11 mouse cellular contexts compared by ENCODE assay signal in the genomic region with DNA sequence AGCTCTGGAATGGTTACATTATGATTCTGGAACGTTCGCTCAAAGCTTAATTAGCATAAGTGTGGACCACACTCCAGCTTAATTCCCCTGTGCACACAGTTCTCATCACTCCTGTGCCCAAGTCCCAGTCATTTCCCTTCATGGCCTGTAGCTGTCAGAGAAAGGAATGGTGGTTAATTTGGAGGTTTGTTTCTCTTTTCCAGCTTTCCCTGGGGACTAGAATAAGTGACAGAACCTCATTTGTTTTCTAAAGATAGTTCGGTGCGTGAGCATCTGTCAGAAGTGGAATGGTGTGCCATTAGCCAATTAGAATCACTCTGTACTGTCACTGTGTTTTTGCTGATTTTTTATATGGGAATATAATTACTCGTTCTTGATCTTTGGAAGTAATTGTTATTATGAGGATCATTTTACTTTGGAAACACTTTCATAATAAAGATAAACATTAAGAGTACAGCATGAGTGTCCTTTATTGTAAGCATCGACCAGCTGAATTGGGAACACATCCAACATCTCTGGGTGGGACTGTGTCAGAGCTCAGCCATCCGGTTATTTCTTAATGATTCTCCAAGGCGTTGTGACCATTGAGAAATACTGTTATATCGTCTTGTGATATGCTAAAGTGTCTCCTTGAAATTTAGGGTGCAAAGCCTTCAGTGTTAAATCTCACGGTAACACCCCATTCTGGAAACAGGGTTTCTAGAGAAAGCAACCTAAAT. TPM values are rescaled to one million over a fixed set of nuclear protein-coding genes. Genes with fewer than 3 reads are reported as not detected.
DNase-seq lines count a peak whose midpoint lies in the region; ATAC-seq lines count a peak whose summit lies in the region.
"Had no signal": no experiment of that assay in that cellular context is flagged by ENCODE, and none has a peak within 500 bp of the region (broad histone marks: within the 10 kb centered on the region; RNA-seq: fewer than 3 reads in every experiment).

No protein-coding gene starts in this region.

- 0 out of 2 replicates have a peak, but pooled peaks cover 10% of the 10 kb centered on the region for H3K36me3 ChIP-seq in embryonic facial prominence, embryonic 14.5 days (ENCODE audit: control insufficient read depth, insufficient read depth, low read length)
- H3K36me3 ChIP-seq in embryonic facial prominence, embryonic 10.5 days (replicated peaks), result peaks cover 21% of the 10 kb centered on the region
- H3K36me3 ChIP-seq in hindbrain, embryonic 12.5 days, result peaks cover 12% of the 10 kb centered on the region; the same call in 1 of the 2 replicates
- no peaks in the 10 kb centered on the region for H3K36me3 ChIP-seq in hindbrain, embryonic 16.5 days (ENCODE audit: control insufficient read depth, insufficient read depth, low read length)
- 0 out of 2 replicates have a peak, but pooled peaks cover 2% of the 10 kb centered on the region for H3K36me3 ChIP-seq in lung, embryonic 16.5 days (ENCODE audit: control insufficient read depth, insufficient read depth, low read length)

- no peaks in the 10 kb centered on the region for H3K27me3 ChIP-seq in embryonic facial prominence, embryonic 14.5 days (replicated peaks; ENCODE audit: control insufficient read depth, insufficient read depth, low read length)
- no peaks in the 10 kb centered on the region for H3K27me3 ChIP-seq in embryonic facial prominence, embryonic 10.5 days (replicated peaks; ENCODE audit: low read depth, poor library complexity, severe bottlenecking)
- H3K27me3 ChIP-seq in hindbrain, embryonic 12.5 days, result no peaks in the 10 kb centered on the region
- no peaks in the 10 kb centered on the region for H3K27me3 ChIP-seq in hindbrain, embryonic 16.5 days (replicated peaks; ENCODE audit: control insufficient read depth, insufficient read depth, low read length)
- no peaks in the 10 kb centered on the region for H3K27me3 ChIP-seq in lung, embryonic 16.5 days (ENCODE audit: control insufficient read depth, insufficient read depth, low read depth, low read length)
- H3K27me3 ChIP-seq: embryonic facial prominence, embryonic 13.5 days; heart, embryonic 13.5 days had no signal

- H3K4me2 ChIP-seq in embryonic facial prominence, embryonic 14.5 days (ENCODE audit: low read depth, low read length), result no peak overlapping the region
- no peak overlapping the region for H3K4me2 ChIP-seq in hindbrain, embryonic 12.5 days (replicated peaks)
- no peak overlapping the region for H3K4me2 ChIP-seq in hindbrain, embryonic 16.5 days (ENCODE audit: low read length)
- H3K4me2 ChIP-seq in lung, embryonic 16.5 days (ENCODE audit: low read depth, low read length), result no peak overlapping the region
- H3K4me2 ChIP-seq: embryonic facial prominence, embryonic 13.5 days; heart, embryonic 13.5 days had no signal

- DNase-seq in embryonic facial prominence, embryonic 14.5 days (ENCODE audit: low spot score), result no peak
- no peak for DNase-seq in embryonic facial prominence, embryonic 10.5 days (ENCODE audit: low spot score)
- peak; percentile 27 for DNase-seq in adipocyte (ENCODE audit: low spot score)
- DNase-seq in ovary, adult 18-20 months (ENCODE audit: low spot score), result no peak
- DNase-seq: cerebellum, adult 9-10 months had no signal

- WGBS in embryonic facial prominence, embryonic 14.5 days, result 75% methylated on average over 10 of the region's 10 CpGs
- 85% methylated on average over 10 of the region's 10 CpGs for WGBS in embryonic facial prominence, embryonic 10.5 days
- 70% methylated on average over 10 of the region's 10 CpGs for WGBS in hindbrain, embryonic 12.5 days
- 50% methylated on average over 10 of the region's 10 CpGs for WGBS in hindbrain, embryonic 16.5 days
- WGBS in lung, embryonic 16.5 days, result 46% methylated on average over 10 of the region's 10 CpGs

- peaks cover 9% of the 10 kb centered on the region for H3K4me1 ChIP-seq in embryonic facial prominence, embryonic 14.5 days (ENCODE audit: control insufficient read depth, insufficient read depth, low read length)
- no peaks in the 10 kb centered on the region for H3K4me1 ChIP-seq in embryonic facial prominence, embryonic 10.5 days
- H3K4me1 ChIP-seq in hindbrain, embryonic 12.5 days, result no peaks in the 10 kb centered on the region
- H3K4me1 ChIP-seq in hindbrain, embryonic 16.5 days (ENCODE audit: control insufficient read depth, insufficient read depth, low read depth, low read length), result no peaks in the 10 kb centered on the region
- H3K4me1 ChIP-seq in lung, embryonic 16.5 days (replicated peaks; ENCODE audit: control insufficient read depth, insufficient read depth, low read length), result peaks cover 5% of the 10 kb centered on the region

- peak; percentile 49; the same call in 1 of the 2 replicates for ATAC-seq in embryonic facial prominence, embryonic 14.5 days (ENCODE audit: low read depth)
- ATAC-seq in hindbrain, embryonic 12.5 days (ENCODE audit: low FRiP score), result peak; percentile 63; the same call in 1 of the 2 replicates
- no peak for ATAC-seq in hindbrain, embryonic 16.5 days
- peak; percentile 91 for ATAC-seq in lung, embryonic 16.5 days (ENCODE audit: low read depth)
- no peak for ATAC-seq in megakaryocyte-erythroid progenitor cell, adult 5-6 weeks (replicated peaks; ENCODE audit: low FRiP score, low TSS enrichment, poor library complexity, severe bottlenecking)

- H3K9ac ChIP-seq in embryonic facial prominence, embryonic 14.5 days (ENCODE audit: low read depth, low read length), result no peak overlapping the region
- H3K9ac ChIP-seq in hindbrain, embryonic 12.5 days, result no peak overlapping the region
- no peak overlapping the region for H3K9ac ChIP-seq in hindbrain, embryonic 16.5 days (ENCODE audit: low read depth, low read length)
- no peak overlapping the region for H3K9ac ChIP-seq in lung, embryonic 16.5 days (ENCODE audit: low read length)
- H3K9ac ChIP-seq: embryonic facial prominence, embryonic 13.5 days; heart, embryonic 13.5 days had no signal

- H3K4me3 ChIP-seq in embryonic facial prominence, embryonic 14.5 days (ENCODE audit: low read depth, low read length), result no peak overlapping the region
- no peak overlapping the region for H3K4me3 ChIP-seq in embryonic facial prominence, embryonic 10.5 days
- no peak overlapping the region for H3K4me3 ChIP-seq in hindbrain, embryonic 12.5 days
- H3K4me3 ChIP-seq in hindbrain, embryonic 16.5 days (ENCODE audit: low read length), result no peak overlapping the region
- H3K4me3 ChIP-seq in lung, embryonic 16.5 days (ENCODE audit: low read length), result no peak overlapping the region
- H3K4me3 ChIP-seq: embryonic facial prominence, embryonic 13.5 days; heart, embryonic 13.5 days had no signal

- peaks cover 8% of the 10 kb centered on the region; the same call in 1 of the 2 replicates for H3K9me3 ChIP-seq in embryonic facial prominence, embryonic 14.5 days (ENCODE audit: control insufficient read depth, low read length)
- no peaks in the 10 kb centered on the region for H3K9me3 ChIP-seq in embryonic facial prominence, embryonic 10.5 days
- 0 out of 2 replicates have a peak, but pooled peaks cover 4% of the 10 kb centered on the region for H3K9me3 ChIP-seq in hindbrain, embryonic 12.5 days (replicated peaks)
- peaks cover 2% of the 10 kb centered on the region; the same call in 1 of the 2 replicates for H3K9me3 ChIP-seq in hindbrain, embryonic 16.5 days (ENCODE audit: control insufficient read depth, low read length)
- peaks cover 2% of the 10 kb centered on the region; the same call in 1 of the 2 replicates for H3K9me3 ChIP-seq in lung, embryonic 16.5 days (ENCODE audit: control insufficient read depth, low read length)

- no peak overlapping the region for H3K27ac ChIP-seq in embryonic facial prominence, embryonic 14.5 days (replicated peaks; ENCODE audit: low read depth, low read length)
- H3K27ac ChIP-seq in embryonic facial prominence, embryonic 10.5 days (replicated peaks), result no peak overlapping the region
- peak overlapping the region; percentile 62 for H3K27ac ChIP-seq in hindbrain, embryonic 12.5 days
- H3K27ac ChIP-seq in hindbrain, embryonic 16.5 days (ENCODE audit: low read depth, low read length), result no peak overlapping the region
- H3K27ac ChIP-seq in lung, embryonic 16.5 days (ENCODE audit: low read length), result 0 out of 2 replicates have a peak overlapping the region, but pooled peaks have one; percentile 8
- H3K27ac ChIP-seq: embryonic facial prominence, embryonic 13.5 days; heart, embryonic 13.5 days had no signal

RNA-seq across cellular contexts. Expression of a gene that starts 21.6 kb away (rescaled TPM):
- polyA plus RNA-seq in embryonic facial prominence, embryonic 14.5 days (2014; fragmentation: Nextera tagmentation; extraction: Ambion mirVana), result 1.6 and 1.9 TPM in 2 replicates
- 0.42 and 0.45 TPM in 2 replicates for polyA plus RNA-seq in embryonic facial prominence, embryonic 10.5 days (2016; fragmentation: Nextera tagmentation; extraction: Ambion mirVana)
- 0.72 and 0.91 TPM in 2 replicates for polyA plus RNA-seq in hindbrain, embryonic 12.5 days (2016; fragmentation: Nextera tagmentation; extraction: Ambion mirVana)
- polyA plus RNA-seq in hindbrain, embryonic 16.5 days (2015; fragmentation: Nextera tagmentation; extraction: Ambion mirVana), result 2.1 and 2.4 TPM in 2 replicates
- 19.3 and 19.5 TPM in 2 replicates for polyA plus RNA-seq in lung, embryonic 16.5 days (2015; fragmentation: Nextera tagmentation; extraction: Ambion mirVana)
- total RNA-seq in megakaryocyte-erythroid progenitor cell, adult 5-6 weeks (2014; fragmentation: Nextera tagmentation), result not detected in 2 replicates
- not detected in 2 replicates for total RNA-seq in megakaryocyte-erythroid progenitor cell, adult 5-6 weeks (2017)

Comparison
In these comparisons a context has a peak if more than half of its experiments do, and no peak if none do; other contexts are left out.
1. ATAC-seq: peak in embryonic facial prominence, embryonic 14.5 days (single experiment), hindbrain, embryonic 12.5 days (single experiment) and lung, embryonic 16.5 days (single experiment); none in hindbrain, embryonic 16.5 days (single experiment) and megakaryocyte-erythroid progenitor cell, adult 5-6 weeks (single experiment).
2. H3K27ac ChIP-seq: peak in hindbrain, embryonic 12.5 days (single experiment) and lung, embryonic 16.5 days (single experiment); none in embryonic facial prominence, embryonic 14.5 days (single experiment), embryonic facial prominence, embryonic 10.5 days (single experiment) and hindbrain, embryonic 16.5 days (single experiment).